Mouse (Mus musculus) telencephalon, adult 2 months (tissue): ENCODE results near the gene Toporsl.

Experiments
- DNase-seq: peaks from one replicate; pipeline ENCODE4 v3.0.0-alpha.2; 2011; ENCODE audit warnings: low read depth, low spot score

Toporsl gene

DNA sequence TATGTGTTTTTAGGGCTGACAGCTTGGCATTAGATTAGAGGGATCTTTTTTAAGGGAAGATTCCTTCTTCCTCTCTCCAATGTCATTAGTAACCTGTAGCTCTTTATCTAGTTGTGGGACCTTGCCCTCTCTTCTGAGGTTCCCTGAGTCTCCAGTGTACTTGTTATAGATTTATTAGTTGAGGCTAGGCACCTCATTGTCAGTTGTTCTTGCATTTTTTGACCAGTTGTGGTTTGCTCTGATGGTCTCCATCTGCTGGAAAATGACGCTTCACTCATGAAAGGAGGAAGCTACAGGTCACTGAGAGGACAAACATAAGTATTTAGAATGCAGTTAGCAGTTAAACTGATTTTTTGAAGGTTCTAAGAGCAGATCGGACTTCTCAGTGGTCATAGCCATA, at the start of gene Toporsl:
Gene Toporsl, plus strand, starts transcription at position 348 of the 400 bp plus-strand sequence.
- no peak for DNase-seq

GRCm38 (mm10) chr4:52557672-52558071, 38.4 kb upstream of the Toporsl start:
- no peak for DNase-seq

DNA sequence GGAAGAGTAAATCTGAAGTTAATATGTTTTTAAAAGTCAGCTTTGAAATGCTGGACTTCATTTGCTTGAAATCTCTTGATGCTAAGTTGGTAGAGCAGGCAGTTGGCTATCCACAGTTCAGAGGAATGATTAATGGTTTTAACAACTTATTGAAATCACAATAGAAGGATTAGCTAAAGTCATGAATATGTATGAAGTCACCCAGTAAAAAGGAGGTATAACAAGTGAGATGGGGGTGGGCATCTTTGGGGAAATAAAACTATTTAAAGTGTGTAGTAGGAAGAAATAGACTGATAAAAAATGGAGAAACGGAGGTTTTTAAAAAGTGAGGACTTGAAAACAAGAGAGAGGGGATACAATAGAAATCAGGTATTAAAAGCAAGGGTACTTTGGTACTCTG, 38.0 kb upstream of the Toporsl start:
- no peak for DNase-seq

DNA sequence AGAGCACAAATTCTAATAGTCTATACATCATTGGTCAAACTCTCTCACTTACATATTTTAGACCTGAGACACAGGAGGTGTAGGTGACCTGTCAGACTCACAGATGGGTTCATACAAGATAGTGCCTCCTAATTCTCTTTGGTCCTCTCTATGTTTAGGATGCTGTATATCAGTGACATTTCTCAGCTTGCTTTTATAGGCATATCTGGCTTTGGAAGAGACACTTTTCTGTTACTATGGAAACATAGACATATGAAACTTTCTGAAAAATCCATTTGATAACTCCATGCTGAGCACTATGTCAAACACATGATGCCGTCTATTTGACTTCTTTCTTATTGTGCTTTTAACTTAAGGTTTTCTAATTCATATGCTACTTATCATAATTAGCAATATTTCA, 32.2 kb upstream of the Toporsl start:
- DNase-seq: no peak

DNA sequence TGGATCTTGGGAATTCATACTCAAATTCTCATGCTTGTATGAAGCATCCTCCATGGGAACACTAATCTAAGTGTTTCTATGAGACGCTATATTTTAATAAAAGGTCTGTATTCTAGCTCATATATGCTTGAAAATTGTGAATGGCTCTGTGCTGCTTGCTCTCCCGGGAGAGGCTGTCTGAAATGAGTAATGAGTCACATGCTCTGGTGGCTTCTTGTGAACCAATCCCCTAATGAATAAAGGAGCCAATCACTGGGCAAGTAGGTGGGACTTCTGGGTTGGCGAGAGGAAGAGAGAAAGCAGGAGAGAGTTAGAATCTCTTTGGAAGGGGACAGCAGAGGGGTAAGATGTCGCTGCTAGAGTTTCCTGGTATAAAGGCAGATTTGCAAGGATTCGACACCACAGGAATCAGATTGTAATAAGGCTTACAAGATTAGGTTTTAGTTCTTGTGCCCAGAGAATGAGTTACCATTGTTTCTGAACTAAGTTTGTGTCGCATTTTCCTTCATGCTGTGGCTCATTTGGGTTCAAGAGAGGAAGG, 9.8 kb upstream of the Toporsl start:
- no peak for DNase-seq

DNA sequence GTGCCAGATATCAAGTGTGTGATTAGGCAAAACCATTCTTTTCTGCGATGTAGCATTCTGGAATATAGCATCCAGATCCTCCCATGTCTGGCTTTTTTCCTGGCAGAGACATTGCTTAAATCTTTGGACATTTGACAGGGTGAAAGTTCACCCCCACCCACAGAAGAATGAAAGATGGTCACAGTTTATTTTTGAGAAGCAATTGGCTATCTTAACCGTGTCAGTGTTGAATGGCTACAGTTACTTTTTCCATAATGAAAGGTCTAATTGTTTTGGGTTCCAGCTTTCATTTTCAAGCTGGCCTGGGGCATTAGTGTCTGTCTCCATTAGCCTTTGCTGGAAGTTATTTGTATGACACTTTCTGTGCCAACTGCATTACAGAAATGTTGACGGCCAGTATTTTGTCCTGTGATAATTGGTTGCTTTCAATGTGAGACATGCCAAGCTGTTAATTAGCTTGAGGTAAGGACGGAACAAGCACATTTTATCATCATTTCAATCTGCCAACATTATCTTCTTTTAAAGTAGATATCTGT, 2.2 kb upstream of the Toporsl start:
- DNase-seq: no peak

GRCm38 (mm10) chr4:52594632-52595031, 1.4 kb upstream of the Toporsl start:
- no peak for DNase-seq

- no peak for DNase-seq
Measured at GRCm38 (mm10) chr4:52598180-52598881, 2.3 kb downstream of the Toporsl start.

DNA sequence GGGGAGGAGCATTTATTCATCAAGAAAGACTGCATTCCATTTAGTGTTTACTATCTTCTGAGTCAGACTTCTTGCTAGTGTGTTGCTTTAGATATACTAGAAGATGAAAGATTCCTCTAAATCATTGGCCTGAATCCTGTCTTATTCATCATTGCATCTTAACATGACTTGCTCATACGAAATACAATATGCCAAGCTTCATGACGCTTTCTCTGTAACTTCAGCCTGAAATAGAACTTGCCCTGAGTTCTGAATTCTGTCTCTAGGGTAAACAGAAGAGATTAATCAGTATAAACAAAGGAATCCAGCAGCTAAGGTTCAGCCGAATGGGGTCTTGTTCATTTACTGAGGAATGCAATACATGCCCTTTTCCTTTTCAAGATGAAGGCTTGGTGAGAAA, 10.8 kb downstream of the Toporsl start:
- DNase-seq: no peak

DNA sequence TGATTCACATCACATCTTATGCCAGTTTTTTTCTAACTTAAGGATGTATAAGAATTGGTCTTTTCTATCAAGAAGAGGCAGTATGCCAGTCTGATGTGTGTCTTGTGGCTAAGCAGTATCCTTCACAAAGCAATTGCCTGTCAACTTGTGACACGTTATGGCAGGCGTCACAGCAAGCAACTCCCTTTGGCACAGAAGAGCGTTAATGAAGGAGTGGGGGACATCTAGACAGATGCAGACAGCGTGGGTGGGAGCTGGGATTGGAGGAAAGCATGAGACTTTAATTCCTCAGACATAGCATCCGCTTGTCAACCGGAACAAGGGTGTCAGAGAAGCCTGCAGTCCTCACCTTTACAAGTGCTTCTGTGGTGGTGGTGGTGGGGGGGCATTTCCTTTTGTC, 38.9 kb downstream of the Toporsl start:
- no peak for DNase-seq

- DNase-seq: no peak
Measured at GRCm38 (mm10) chr4:52647791-52648190, 51.7 kb downstream of the Toporsl start.

- no peak for DNase-seq
Measured at GRCm38 (mm10) chr4:52659701-52660100, 63.6 kb downstream of the Toporsl start.

DNA sequence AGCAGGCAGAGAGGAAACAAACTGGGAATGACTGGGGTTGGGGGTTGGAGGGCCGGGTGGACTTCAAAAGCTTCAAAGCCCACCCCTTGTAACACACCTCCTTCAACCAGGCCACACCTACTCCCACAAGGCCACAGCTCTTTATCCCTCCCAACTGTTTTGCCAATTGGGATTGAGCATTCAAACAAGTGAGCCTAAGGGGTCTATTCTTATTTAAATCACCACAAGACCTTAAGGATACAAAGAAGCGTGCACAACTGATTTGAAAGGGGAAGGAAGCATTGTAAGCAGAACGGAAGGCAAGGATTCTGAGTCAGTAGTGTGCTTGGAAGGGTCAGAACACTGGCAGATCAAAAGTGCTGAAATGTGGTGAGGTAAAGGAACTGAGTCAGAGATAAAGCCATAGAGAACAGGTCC, 64.6 kb downstream of the Toporsl start:
- no peak for DNase-seq

DNA sequence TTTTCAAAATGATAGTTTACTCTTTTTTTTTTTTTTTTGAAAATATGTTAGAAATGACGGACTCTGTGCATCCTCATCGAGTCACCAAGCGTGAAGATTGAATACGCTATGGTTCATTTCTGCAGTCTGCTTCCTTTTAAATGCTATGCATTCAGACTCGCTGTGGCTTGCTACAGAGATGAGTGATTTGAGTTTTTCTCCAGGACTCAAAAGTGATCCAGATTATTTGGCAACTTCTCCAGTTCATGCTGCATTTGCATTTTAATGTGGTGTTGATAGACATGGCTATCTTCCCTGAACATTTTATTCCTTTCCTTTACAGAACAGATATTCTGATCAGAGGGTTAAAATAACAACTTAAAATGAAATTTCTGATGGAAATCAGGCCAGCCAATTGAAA, 65.2 kb downstream of the Toporsl start:
- DNase-seq: no peak
